Mouse (Mus musculus) CH12.LX (cell line): ENCODE measurements around the gene Pf4.

Experiments
- CTCF ChIP-seq, 2 experiments: IDR thresholded peaks in 1 of 2; conservative IDR thresholded peaks in 1 of 2; 2 replicates each; pipeline ENCODE4 v1.5.1; 2011 to 2012; ENCODE audit warnings: low read depth in 2 of 2, low read length in 2 of 2, improper control_type of control experiment in 1 of 2, inconsistent platforms in 1 of 2, mild to moderate bottlenecking in 1 of 2, moderate library complexity in 1 of 2
- EP300 ChIP-seq: IDR thresholded peaks from 2 replicates; pipeline ENCODE4 v1.6.1; 2011; ENCODE audit warnings: low read length, improper control_type of control experiment
- MAX ChIP-seq: IDR thresholded peaks from 2 replicates; pipeline ENCODE4 v1.6.1; 2011; ENCODE audit warnings: low read length, improper control_type of control experiment
- MAZ ChIP-seq: IDR thresholded peaks from 2 replicates; pipeline ENCODE4 v1.6.1; 2012; ENCODE audit warnings: low read depth, mild to moderate bottlenecking, inconsistent platforms, low read length, improper control_type of control experiment, moderate library complexity
- SMC3 ChIP-seq: IDR thresholded peaks from 2 replicates; pipeline ENCODE4 v1.6.1; 2011; ENCODE audit warnings: low read depth, low read length, improper control_type of control experiment
- USF1 ChIP-seq: IDR thresholded peaks from 2 replicates; pipeline ENCODE4 v1.6.1; 2014; ENCODE audit warnings: low read depth, mild to moderate bottlenecking, inconsistent platforms, low read length, improper control_type of control experiment
- ZKSCAN1 ChIP-seq: IDR thresholded peaks from 2 replicates; pipeline ENCODE4 v1.6.1; 2012; ENCODE audit warnings: low read depth, inconsistent platforms, low read length, improper control_type of control experiment, borderline replicate concordance

- no peak for TF ChIP-seq MAZ
- TF ChIP-seq CTCF (conservative IDR thresholded peaks at IDR 0.05 in 1 of 2, IDR thresholded peaks at IDR 0.05 in 1 of 2; ENCODE audit: low read depth in 2 of 2, low read length in 2 of 2): no peak
- no peak for TF ChIP-seq ZKSCAN1
- no peak for TF ChIP-seq USF1
- no peak for TF ChIP-seq EP300
- no peak for TF ChIP-seq SMC3
- TF ChIP-seq MAX: no peak
Observed at GRCm38 (mm10) chr5:90771880-90772653, at the start of gene Pf4.
